Mouse (Mus musculus): ENCODE data around the gene Alms1. TPM values are rescaled to one million over a fixed set of nuclear protein-coding genes. Genes with fewer than 3 reads are reported as not detected.

Gene Alms1
- polyA plus RNA-seq (2014; fragmentation: Nextera tagmentation; extraction: Ambion mirVana): 7.1 and 7.8 TPM in 2 replicates

DNA sequence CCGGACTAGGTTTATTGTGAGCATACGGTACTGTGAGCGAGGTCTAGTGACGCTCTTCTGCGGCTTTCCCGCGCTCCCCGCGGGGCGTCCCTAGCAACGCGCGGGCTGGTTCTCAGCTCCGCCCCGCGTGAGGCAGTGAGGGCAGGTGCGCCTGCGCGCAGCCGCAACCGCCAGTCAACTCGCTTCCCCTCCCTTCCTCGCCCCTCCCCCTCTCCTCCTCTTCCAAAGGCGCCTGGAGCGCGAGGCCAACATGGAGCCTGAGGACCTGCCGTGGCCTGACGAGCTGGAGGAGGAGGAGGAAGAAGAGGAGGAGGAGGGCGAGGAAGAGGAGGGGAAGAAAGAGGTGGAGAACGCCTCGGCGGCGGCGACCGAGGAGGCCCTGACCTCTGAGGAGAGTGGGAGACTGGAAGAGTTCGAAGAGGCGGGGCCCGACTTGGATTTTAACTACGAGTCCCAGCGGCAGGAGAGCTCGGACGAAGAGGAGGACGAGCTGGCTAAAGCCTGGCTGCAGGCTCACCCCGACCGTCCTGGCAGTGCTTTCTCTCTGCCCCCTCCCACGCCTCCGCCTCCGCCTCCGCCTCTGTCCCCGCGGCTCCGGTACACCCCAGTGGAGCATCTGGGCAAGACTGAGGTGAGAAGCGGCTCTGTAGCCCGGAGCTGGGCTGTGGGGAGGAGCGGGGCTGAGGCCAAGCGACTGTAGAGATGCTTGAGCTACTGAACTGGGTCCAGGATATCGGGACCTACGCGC, at the start of gene Alms1:
Gene Alms1 (plus strand): TSS at position 136 of the 748 bp plus-strand sequence.
- no peaks in the 10 kb centered on the region for H3K36me3 ChIP-seq (ENCODE audit: insufficient read depth)
- H3K4me3 ChIP-seq (ENCODE audit: low read depth, low read length): peak within 1 kb of the TSS; percentile 84
- H3K4me1 ChIP-seq (ENCODE audit: insufficient read depth): peaks cover 3% of the 10 kb centered on the region; the same call in 1 of the 2 replicates
- H3K27ac ChIP-seq (ENCODE audit: low read depth): peak within 1 kb of the TSS; percentile 87
- no peak; the same call in 1 of the 2 replicates for TF ChIP-seq CTCF (IDR thresholded peaks at IDR 0.05; ENCODE audit: low read depth)
- H3K9me3 ChIP-seq (ENCODE audit: low read depth, low read length): no peaks in the 10 kb centered on the region
- H3K9ac ChIP-seq: peak within 1 kb of the TSS; percentile 80
- WGBS: under 1% methylated on average over 58 of the region's 59 CpGs
- peak; percentile 99 for ATAC-seq (ENCODE audit: insufficient read depth)
- H3K27me3 ChIP-seq (ENCODE audit: insufficient read depth, low read length): no peaks in the 10 kb centered on the region
- peak within 1 kb of the TSS; percentile 64 for H3K4me2 ChIP-seq
- peak; percentile 97 for DNase-seq

DNA sequence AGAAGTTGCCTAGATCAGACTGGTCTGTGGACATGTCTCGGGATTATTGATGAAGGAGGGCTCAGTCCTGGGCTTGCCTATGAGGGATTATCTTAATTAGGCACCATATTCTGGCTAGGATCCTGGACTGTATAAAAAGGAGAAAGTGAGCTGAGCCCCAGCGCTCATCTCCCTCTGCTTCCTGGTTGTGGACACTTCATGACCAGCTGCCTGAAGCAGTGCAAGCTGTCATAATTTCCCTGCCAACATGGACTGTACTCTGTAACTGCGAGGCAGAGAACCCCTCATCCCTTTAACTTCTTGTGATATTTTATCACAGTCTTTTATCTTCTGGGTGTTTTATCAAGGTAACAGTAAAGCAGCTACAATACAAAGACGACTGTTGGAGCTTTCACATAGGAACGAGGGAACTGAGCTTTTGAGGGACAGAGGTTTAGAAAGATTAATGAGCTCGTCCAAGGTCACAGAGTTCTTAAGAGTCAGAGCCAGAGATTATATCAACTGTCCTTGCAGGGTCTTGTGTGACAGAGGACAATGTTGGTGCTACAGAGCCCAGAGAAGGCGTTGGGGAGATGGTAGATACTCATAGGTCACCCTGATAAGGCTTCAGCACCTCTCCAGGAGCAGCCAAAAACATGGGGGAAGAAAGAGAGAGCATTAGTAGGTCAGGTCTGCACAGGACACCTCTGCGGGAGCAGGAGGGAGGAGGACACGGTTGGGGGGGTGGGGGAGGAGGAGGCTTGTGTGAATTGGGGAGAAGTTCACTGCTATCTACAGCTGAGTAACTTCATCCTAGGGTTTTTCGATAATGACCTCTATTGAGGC, 43.8 kb upstream of the Alms1 start:
- TF ChIP-seq CTCF (IDR thresholded peaks at IDR 0.05; ENCODE audit: low read depth): no peak
- no peak overlapping the region for H3K27ac ChIP-seq (ENCODE audit: low read depth)
- WGBS: 63% methylated on average over 10 of the region's 10 CpGs
- no peaks in the 10 kb centered on the region for H3K4me1 ChIP-seq (ENCODE audit: insufficient read depth)
- H3K36me3 ChIP-seq (ENCODE audit: insufficient read depth): no peaks in the 10 kb centered on the region
- ATAC-seq (ENCODE audit: insufficient read depth) (no peak), DNase-seq (no peak)
- no peak overlapping the region for H3K4me3 ChIP-seq (ENCODE audit: low read depth, low read length)
- H3K27me3 ChIP-seq (ENCODE audit: insufficient read depth, low read length): no peaks in the 10 kb centered on the region
- no peak overlapping the region for H3K4me2 ChIP-seq
- H3K9me3 ChIP-seq (ENCODE audit: low read depth, low read length): no peaks in the 10 kb centered on the region
- H3K9ac ChIP-seq: no peak overlapping the region

DNA sequence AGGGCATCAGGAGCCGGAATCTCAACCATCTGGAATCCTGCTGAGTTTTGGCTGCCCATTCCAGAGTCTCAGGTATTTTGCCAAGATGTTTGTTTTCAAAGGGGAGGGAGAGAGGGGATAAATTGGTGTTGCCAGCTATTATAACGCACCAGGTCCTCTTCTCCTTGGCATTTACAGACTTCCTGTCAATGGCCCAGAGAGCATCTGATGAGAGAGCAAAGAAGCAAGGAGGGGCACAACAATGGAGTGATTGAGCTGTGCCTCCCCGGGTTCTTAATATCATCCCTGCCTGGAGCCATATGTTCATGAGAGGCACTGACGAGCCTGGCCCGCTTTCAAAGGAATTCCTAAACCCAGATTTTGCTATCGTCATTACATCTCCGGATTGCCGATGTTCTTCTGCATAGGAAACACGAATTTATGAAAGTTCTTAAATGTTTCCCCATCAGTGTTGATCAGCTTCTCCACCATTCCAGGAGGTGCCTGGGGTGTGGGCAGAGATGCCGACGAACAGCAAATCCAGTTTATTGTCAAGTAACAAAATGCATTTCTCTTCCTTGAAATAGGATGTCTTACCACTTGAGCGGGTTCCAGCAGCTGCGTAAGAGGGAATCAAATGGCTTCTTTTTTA, 43.0 kb upstream of the Alms1 start:
- Histone ChIP-seq H3K4me3 (ENCODE audit: low read depth, low read length) (no peak overlapping the region), H3K9me3 (ENCODE audit: low read depth, low read length) (no peaks in the 10 kb centered on the region), H3K27ac (ENCODE audit: low read depth) (no peak overlapping the region), H3K9ac (no peak overlapping the region), H3K36me3 (ENCODE audit: insufficient read depth) (no peaks in the 10 kb centered on the region), H3K4me2 (no peak overlapping the region), H3K27me3 (ENCODE audit: insufficient read depth, low read length) (no peaks in the 10 kb centered on the region), H3K4me1 (ENCODE audit: insufficient read depth) (no peaks in the 10 kb centered on the region)
- no peak for DNase-seq
- ATAC-seq (ENCODE audit: insufficient read depth): no peak
- 72% methylated on average over 13 of the region's 13 CpGs for WGBS
- TF ChIP-seq CTCF (IDR thresholded peaks at IDR 0.05; ENCODE audit: low read depth): no peak

GRCm38 (mm10) chr6:85547642-85548041, 39.7 kb upstream of the Alms1 start:
- 76% methylated on average over 5 of the region's 5 CpGs for WGBS
- no peaks in the 10 kb centered on the region for H3K4me1 ChIP-seq (ENCODE audit: insufficient read depth)
- no peaks in the 10 kb centered on the region for H3K9me3 ChIP-seq (ENCODE audit: low read depth, low read length)
- no peaks in the 10 kb centered on the region for H3K27me3 ChIP-seq (ENCODE audit: insufficient read depth, low read length)
- no peaks in the 10 kb centered on the region for H3K36me3 ChIP-seq (ENCODE audit: insufficient read depth)
- H3K9ac ChIP-seq: no peak overlapping the region
- H3K27ac ChIP-seq (ENCODE audit: low read depth): no peak overlapping the region
- no peak for TF ChIP-seq CTCF (IDR thresholded peaks at IDR 0.05; ENCODE audit: low read depth)
- ATAC-seq (ENCODE audit: insufficient read depth): no peak
- no peak overlapping the region for H3K4me2 ChIP-seq
- H3K4me3 ChIP-seq (ENCODE audit: low read depth, low read length): no peak overlapping the region
- no peak for DNase-seq

GRCm38 (mm10) chr6:85562374-85562773, 25.0 kb upstream of the Alms1 start:
- no peak overlapping the region for H3K4me2 ChIP-seq
- H3K36me3 ChIP-seq (ENCODE audit: insufficient read depth): no peaks in the 10 kb centered on the region
- H3K9me3 ChIP-seq (ENCODE audit: low read depth, low read length): no peaks in the 10 kb centered on the region
- no peak for TF ChIP-seq CTCF (IDR thresholded peaks at IDR 0.05; ENCODE audit: low read depth)
- no peak overlapping the region for H3K27ac ChIP-seq (ENCODE audit: low read depth)
- H3K4me3 ChIP-seq (ENCODE audit: low read depth, low read length): no peak overlapping the region
- no peaks in the 10 kb centered on the region for H3K4me1 ChIP-seq (ENCODE audit: insufficient read depth)
- WGBS: 17% methylated on average over 1 of the region's 1 CpGs
- H3K27me3 ChIP-seq (ENCODE audit: insufficient read depth, low read length): no peaks in the 10 kb centered on the region
- H3K9ac ChIP-seq: no peak overlapping the region
- ATAC-seq (ENCODE audit: insufficient read depth) (no peak), DNase-seq (no peak)

- H3K4me2 ChIP-seq: no peak overlapping the region
- no peak overlapping the region for H3K9ac ChIP-seq
- H3K27ac ChIP-seq (ENCODE audit: low read depth): no peak overlapping the region
- 83% methylated on average over 5 of the region's 5 CpGs for WGBS
- H3K36me3 ChIP-seq (ENCODE audit: insufficient read depth): no peaks in the 10 kb centered on the region
- no peak for TF ChIP-seq CTCF (IDR thresholded peaks at IDR 0.05; ENCODE audit: low read depth)
- H3K27me3 ChIP-seq (ENCODE audit: insufficient read depth, low read length): no peaks in the 10 kb centered on the region
- no peak overlapping the region for H3K4me3 ChIP-seq (ENCODE audit: low read depth, low read length)
- no peaks in the 10 kb centered on the region for H3K4me1 ChIP-seq (ENCODE audit: insufficient read depth)
- no peaks in the 10 kb centered on the region for H3K9me3 ChIP-seq (ENCODE audit: low read depth, low read length)
- DNase-seq: no peak
- ATAC-seq (ENCODE audit: insufficient read depth): no peak
Measured at GRCm38 (mm10) chr6:85572816-85573215, 14.5 kb upstream of the Alms1 start.

GRCm38 (mm10) chr6:85581688-85582087, 5.6 kb upstream of the Alms1 start:
- Histone ChIP-seq H3K4me1 (ENCODE audit: insufficient read depth) (no peaks in the 10 kb centered on the region), H3K4me3 (ENCODE audit: low read depth, low read length) (no peak overlapping the region), H3K9me3 (ENCODE audit: low read depth, low read length) (no peaks in the 10 kb centered on the region), H3K27ac (ENCODE audit: low read depth) (no peak overlapping the region), H3K36me3 (ENCODE audit: insufficient read depth) (no peaks in the 10 kb centered on the region), H3K4me2 (no peak overlapping the region), H3K27me3 (ENCODE audit: insufficient read depth, low read length) (no peaks in the 10 kb centered on the region), H3K9ac (no peak overlapping the region)
- ATAC-seq (ENCODE audit: insufficient read depth) (no peak), DNase-seq (no peak)
- no peak for TF ChIP-seq CTCF (IDR thresholded peaks at IDR 0.05; ENCODE audit: low read depth)
- 86% methylated on average over 5 of the region's 5 CpGs for WGBS
